Mouse (Mus musculus) forebrain, embryonic 10.5 days (tissue): ENCODE measurements around the gene Aldh2. TPM values are rescaled to one million over a fixed set of nuclear protein-coding genes. Genes with fewer than 3 reads are reported as not detected.
"Not testable (repeated sequence)": the region's sequence is repeated elsewhere in the genome, so short reads cannot be mapped to it uniquely, and the experiment has no call there.

Experiments
- DNase-seq: peaks from one replicate; pipeline ENCODE4 v3.0.0-alpha.2; 2017; ENCODE audit warnings: low spot score; ENCODE audit errors: extremely low spot score
- H3K27ac ChIP-seq: fragments of 300-500 bp; sonication (generic); 2 replicates; pipeline ENCODE4 v1.5.1; 2016; ENCODE audit warnings: mild to moderate bottlenecking
- H3K27me3 ChIP-seq: fragments of 300-500 bp; sonication (generic); 2 replicates; pipeline ENCODE4 v1.6.1; 2016; ENCODE audit warnings: mild to moderate bottlenecking; ENCODE audit not compliant: poor library complexity, severe bottlenecking
- H3K36me3 ChIP-seq: fragments of 300-500 bp; sonication (generic); replicated peaks from 2 replicates; pipeline ENCODE4 v1.6.1; 2016; ENCODE audit warnings: mild to moderate bottlenecking, moderate library complexity
- H3K4me1 ChIP-seq: fragments of 300-500 bp; sonication (generic); 2 replicates; pipeline ENCODE4 v1.6.1; 2016
- H3K4me3 ChIP-seq: fragments of 300-500 bp; sonication (generic); 2 replicates; pipeline ENCODE4 v1.5.1; 2016; ENCODE audit warnings: mild to moderate bottlenecking, moderate library complexity
- H3K9me3 ChIP-seq: fragments of 300-500 bp; sonication (generic); 2 replicates; pipeline ENCODE4 v1.6.1; 2016; ENCODE audit warnings: mild to moderate bottlenecking, moderate library complexity
- WGBS: fragments of 180-500 bp; shearing (Covaris S2); methylation state at CpG from one replicate; pipeline ENCODE4 v1.1.7; 2016; 5-methylcytosine and 5-hydroxymethylcytosine counted together
- polyA plus RNA-seq: library from polyadenylated mRNA; unstranded; fragments of >200 nt; fragmentation: Nextera tagmentation; extraction: Ambion mirVana; gene quantifications from 2 replicates; pipeline ENCODE4 v1.2.1, GENCODE M21; 2016

The Aldh2 gene
- 125 TPM in 2 replicates for polyA plus RNA-seq

DNA sequence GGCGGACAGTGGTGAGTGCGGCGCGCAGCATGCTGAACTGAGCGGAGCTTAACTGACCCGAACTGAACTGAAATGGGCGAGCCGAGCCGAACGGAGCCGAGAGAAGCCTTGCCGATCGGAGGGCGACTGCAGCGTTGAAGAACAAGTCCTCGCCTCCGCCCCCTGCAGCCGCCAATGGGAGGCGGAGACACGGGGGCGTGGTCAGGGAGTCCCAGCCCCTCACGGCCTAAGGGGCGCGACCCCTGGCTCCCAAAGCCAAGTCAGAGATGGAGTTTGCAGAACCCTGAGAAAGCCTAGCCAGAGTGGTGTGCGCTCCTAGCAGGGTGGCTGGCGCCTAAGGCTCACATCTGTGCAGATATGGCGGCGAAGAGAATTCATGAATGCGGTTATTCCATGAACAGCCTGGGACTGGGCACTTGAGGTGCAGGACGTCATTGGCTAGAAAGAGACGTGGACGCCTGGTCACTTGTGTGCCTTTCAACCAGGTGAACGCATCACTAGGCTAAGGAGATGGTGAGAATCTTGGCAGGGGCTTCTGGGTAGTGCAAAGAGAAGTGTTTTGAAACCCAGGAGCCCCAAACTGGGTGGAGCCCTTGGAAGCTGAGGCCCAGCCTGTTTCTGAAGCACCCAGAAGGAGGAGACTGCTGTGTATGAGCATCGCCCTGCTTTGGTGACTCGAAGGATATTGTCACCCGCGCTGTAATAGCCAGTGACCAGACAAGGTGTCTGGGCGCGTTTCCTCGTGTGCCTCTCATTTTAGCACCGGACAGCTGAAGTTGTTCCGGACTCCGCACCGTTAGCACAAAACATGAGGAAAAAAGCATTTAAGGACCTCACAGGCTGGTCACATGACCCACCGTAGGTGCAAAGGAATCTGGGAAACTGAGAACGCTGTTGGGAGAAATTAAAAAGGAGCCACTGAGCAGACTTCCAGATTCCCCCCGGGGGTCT is at the start of gene Aldh2:
TSS of gene Aldh2 (minus strand) at position 374 of the 951 bp plus-strand sequence.
- peaks cover 29% of the 10 kb centered on the region for H3K4me1 ChIP-seq
- WGBS: 4% methylated on average over 47 of the region's 47 CpGs
- peaks cover 7% of the 10 kb centered on the region for H3K27me3 ChIP-seq
- peak within 1 kb of the TSS; percentile 84 for H3K27ac ChIP-seq
- peak; percentile 82 for DNase-seq
- H3K9me3 ChIP-seq: no peaks in the 10 kb centered on the region
- peak within 1 kb of the TSS; percentile 86 for H3K4me3 ChIP-seq
- no peaks in the 10 kb centered on the region for H3K36me3 ChIP-seq

- Histone ChIP-seq H3K4me3 (no peak overlapping the region), H3K4me1 (no peaks in the 10 kb centered on the region), H3K27ac (no peak overlapping the region), H3K36me3 (no peaks in the 10 kb centered on the region), H3K9me3 (no peaks in the 10 kb centered on the region), H3K27me3 (no peaks in the 10 kb centered on the region)
- DNase-seq: no peak
- WGBS: 91% methylated on average over 9 of the region's 9 CpGs
Measured at GRCm38 (mm10) chr5:121639601-121640000, 46.0 kb upstream of the Aldh2 start.

- H3K9me3 ChIP-seq: no peaks in the 10 kb centered on the region
- H3K4me1 ChIP-seq: peaks cover 7% of the 10 kb centered on the region
- 88% methylated on average over 6 of the region's 6 CpGs for WGBS
- no peaks in the 10 kb centered on the region for H3K27me3 ChIP-seq
- H3K4me3 ChIP-seq: no peak overlapping the region
- no peaks in the 10 kb centered on the region for H3K36me3 ChIP-seq
- H3K27ac ChIP-seq: no peak overlapping the region
- DNase-seq: no peak
Measured at GRCm38 (mm10) chr5:121637296-121637695, 43.7 kb upstream of the Aldh2 start.

DNA sequence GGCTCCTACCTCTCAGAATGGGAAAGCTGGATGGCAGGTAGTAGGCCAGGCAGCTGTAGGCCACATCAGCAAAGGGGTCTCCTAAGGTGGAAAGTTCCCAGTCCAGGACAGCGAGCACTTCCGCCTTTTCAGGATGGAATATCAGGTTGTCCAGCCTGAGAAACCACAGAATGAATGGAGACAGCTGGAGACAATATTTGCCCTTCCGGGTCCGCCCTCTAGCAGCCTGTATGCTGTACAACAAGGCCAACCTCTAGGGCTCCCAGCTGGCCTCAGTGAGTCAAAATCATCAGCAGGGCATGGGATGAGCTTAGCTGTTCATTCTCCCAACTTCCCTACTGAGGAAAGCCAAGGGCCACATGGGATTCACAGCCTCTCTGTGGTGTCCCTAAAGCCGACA is 41.0 kb upstream of the Aldh2 start:
- Histone ChIP-seq H3K27ac (no peak overlapping the region), H3K27me3 (no peaks in the 10 kb centered on the region), H3K4me3 (no peak overlapping the region), H3K36me3 (no peaks in the 10 kb centered on the region), H3K4me1 (peaks cover 7% of the 10 kb centered on the region), H3K9me3 (no peaks in the 10 kb centered on the region)
- 89% methylated on average over 5 of the region's 5 CpGs for WGBS
- no peak for DNase-seq

GRCm38 (mm10) chr5:121632804-121633203 is 39.2 kb upstream of the Aldh2 start:
- 42% methylated on average over 3 of the region's 3 CpGs for WGBS
- H3K9me3 ChIP-seq: no peaks in the 10 kb centered on the region
- no peak for DNase-seq
- H3K27me3 ChIP-seq: no peaks in the 10 kb centered on the region
- H3K36me3 ChIP-seq: no peaks in the 10 kb centered on the region
- no peak overlapping the region for H3K4me3 ChIP-seq
- H3K27ac ChIP-seq: 0 out of 2 replicates have a peak overlapping the region, but pooled peaks have one; percentile 9
- peaks cover 7% of the 10 kb centered on the region for H3K4me1 ChIP-seq

- H3K36me3 ChIP-seq, H3K4me3 ChIP-seq, H3K4me1 ChIP-seq, H3K27me3 ChIP-seq, DNase-seq, H3K27ac ChIP-seq, H3K9me3 ChIP-seq: not testable (repeated sequence)
- 77% methylated on average over 9 of the region's 9 CpGs for WGBS
Measured at GRCm38 (mm10) chr5:121631106-121631647, 37.6 kb upstream of the Aldh2 start.

- Histone ChIP-seq H3K27ac (no peak overlapping the region), H3K4me1 (peaks cover 5% of the 10 kb centered on the region)
Measured at GRCm38 (mm10) chr5:121627871-121628270, 34.2 kb upstream of the Aldh2 start.

GRCm38 (mm10) chr5:121623241-121623640 is 29.6 kb upstream of the Aldh2 start:
- Histone ChIP-seq H3K9me3 (no peaks in the 10 kb centered on the region), H3K4me1 (peaks cover 12% of the 10 kb centered on the region), H3K27ac (no peak overlapping the region), H3K4me3 (no peak overlapping the region), H3K27me3 (no peaks in the 10 kb centered on the region), H3K36me3 (0 out of 2 replicates have a peak, but pooled peaks cover 3% of the 10 kb centered on the region)
- DNase-seq: no peak
- WGBS: 93% methylated on average over 3 of the region's 3 CpGs

More at GRCm38 (mm10) chr5:121627871-121628270, 34.2 kb upstream of the Aldh2 start:
- WGBS: 0% methylated on average over 1 of the region's 1 CpGs
- H3K4me3 ChIP-seq: no peak overlapping the region
- no peaks in the 10 kb centered on the region for H3K36me3 ChIP-seq
- DNase-seq: peak; percentile 71
- H3K9me3 ChIP-seq: no peaks in the 10 kb centered on the region
- no peaks in the 10 kb centered on the region for H3K27me3 ChIP-seq

DNA sequence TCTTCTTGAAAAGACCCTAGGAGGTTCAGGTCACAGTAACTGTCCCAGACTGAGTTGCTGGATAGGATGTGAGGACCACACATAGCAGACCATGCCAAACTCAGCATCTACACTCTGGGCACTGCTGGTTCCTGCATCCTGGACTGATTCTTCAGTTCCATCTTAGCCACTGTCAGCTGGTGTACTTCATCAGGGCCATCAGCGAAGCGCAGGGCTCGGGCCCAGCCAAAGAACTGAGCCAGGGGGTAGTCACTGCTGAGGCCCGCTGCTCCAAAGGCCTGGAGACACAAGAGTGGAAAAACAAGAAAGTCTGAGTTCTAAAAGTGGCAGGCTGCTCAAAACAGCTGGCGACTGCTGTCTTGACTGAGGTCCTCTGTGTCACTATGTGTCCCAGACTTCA is 27.5 kb upstream of the Aldh2 start:
- WGBS: 94% methylated on average over 5 of the region's 5 CpGs

GRCm38 (mm10) chr5:121618592-121619513 is 25.2 kb upstream of the Aldh2 start, which contains the start of gene Acad12:
TSS of gene Acad12 (minus strand) at chr5:121618938.
- 2% methylated on average over 52 of the region's 58 CpGs for WGBS
- H3K4me3 ChIP-seq: peak within 1 kb of the TSS; percentile 73
- DNase-seq: peak; percentile 92
- no peaks in the 10 kb centered on the region for H3K9me3 ChIP-seq
- H3K27me3 ChIP-seq: no peaks in the 10 kb centered on the region
- 0 out of 2 replicates have a peak, but pooled peaks cover 3% of the 10 kb centered on the region for H3K36me3 ChIP-seq
- H3K4me1 ChIP-seq: peaks cover 16% of the 10 kb centered on the region
- H3K27ac ChIP-seq: peak within 1 kb of the TSS; percentile 89

More for the DNA sequence above, 27.5 kb upstream of the Aldh2 start:
- Histone ChIP-seq H3K4me1 (peaks cover 16% of the 10 kb centered on the region), H3K36me3 (0 out of 2 replicates have a peak, but pooled peaks cover 3% of the 10 kb centered on the region), H3K27ac (no peak overlapping the region), H3K4me3 (no peak overlapping the region), H3K27me3 (no peaks in the 10 kb centered on the region), H3K9me3 (no peaks in the 10 kb centered on the region)
- DNase-seq: no peak

- DNase-seq, H3K4me3 ChIP-seq, H3K27me3 ChIP-seq, H3K9me3 ChIP-seq, H3K36me3 ChIP-seq, H3K27ac ChIP-seq: not testable (repeated sequence)
- WGBS: 86% methylated on average over 3 of the region's 3 CpGs
- H3K4me1 ChIP-seq: peaks cover 12% of the 10 kb centered on the region
Measured at GRCm38 (mm10) chr5:121614921-121615320, 21.3 kb upstream of the Aldh2 start.

DNA sequence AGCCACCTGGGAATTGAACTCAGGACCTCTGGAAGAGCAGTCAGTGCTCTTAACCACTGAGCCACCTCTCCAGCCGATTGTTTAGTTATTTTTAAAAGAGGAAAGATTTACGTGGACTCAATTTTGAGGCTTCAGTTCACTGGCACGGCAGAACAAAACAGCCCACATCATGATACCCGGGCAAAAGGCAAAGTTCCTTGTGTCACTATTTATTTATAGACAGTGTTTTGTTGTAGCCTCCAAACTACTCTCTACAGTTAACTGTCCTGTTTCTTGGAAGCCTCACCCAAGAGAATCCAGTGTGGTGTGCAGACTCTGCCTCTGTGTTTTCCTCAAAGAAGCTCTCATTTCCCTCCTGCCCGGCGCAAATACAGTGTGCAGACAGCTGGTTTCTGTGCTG is 18.4 kb upstream of the Aldh2 start:
- 94% methylated on average over 6 of the region's 6 CpGs for WGBS
- no peaks in the 10 kb centered on the region for H3K27me3 ChIP-seq
- no peak for DNase-seq

More for the DNA sequence above, 18.4 kb upstream of the Aldh2 start:
- no peaks in the 10 kb centered on the region for H3K4me1 ChIP-seq
- H3K27ac ChIP-seq: no peak overlapping the region
- H3K9me3 ChIP-seq: no peaks in the 10 kb centered on the region
- no peak overlapping the region for H3K4me3 ChIP-seq
- H3K36me3 ChIP-seq: no peaks in the 10 kb centered on the region
